Mouse (Mus musculus) cerebellum, adult 2 months (tissue): ENCODE measurements around the gene Nab1.

Experiments used
- CTCF ChIP-seq: fragments of 200-500 bp; IDR thresholded peaks from 2 replicates; pipeline ENCODE4 v1.5.1; 2011; ENCODE audit warnings: low read depth, mild to moderate bottlenecking, control low read depth, low read length, moderate library complexity, borderline replicate concordance; ENCODE audit not compliant: insufficient read depth
- POLR2A ChIP-seq: fragments of 200-500 bp; IDR thresholded peaks from 2 replicates; pipeline ENCODE4 v1.6.1; 2011; ENCODE audit warnings: low read length, control low read depth, borderline replicate concordance; ENCODE audit not compliant: insufficient read depth

DNA sequence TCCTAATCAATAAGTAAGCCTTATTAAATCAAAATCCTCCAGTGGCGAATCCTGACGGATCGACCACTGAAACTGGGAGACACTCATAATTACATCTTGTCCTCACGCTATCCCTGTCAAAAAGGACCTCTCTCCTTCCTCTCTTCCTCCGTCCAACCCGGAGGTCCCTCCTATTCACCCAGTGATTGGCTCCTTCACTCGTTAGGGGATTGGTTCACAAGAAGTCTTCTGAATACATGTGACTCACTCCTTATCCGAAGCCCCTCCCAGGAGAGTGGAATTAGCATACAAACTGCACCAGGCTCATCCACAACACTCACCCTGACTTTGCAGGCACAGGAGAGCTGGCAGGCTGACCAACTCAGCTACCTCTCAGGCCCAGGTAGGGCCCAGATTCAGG, 68.7 kb downstream of the Nab1 start:
- no peak for TF ChIP-seq POLR2A
- no peak for TF ChIP-seq CTCF
